Mouse (Mus musculus): ENCODE data around the gene Lman2.

Gene Lman2

DNA sequence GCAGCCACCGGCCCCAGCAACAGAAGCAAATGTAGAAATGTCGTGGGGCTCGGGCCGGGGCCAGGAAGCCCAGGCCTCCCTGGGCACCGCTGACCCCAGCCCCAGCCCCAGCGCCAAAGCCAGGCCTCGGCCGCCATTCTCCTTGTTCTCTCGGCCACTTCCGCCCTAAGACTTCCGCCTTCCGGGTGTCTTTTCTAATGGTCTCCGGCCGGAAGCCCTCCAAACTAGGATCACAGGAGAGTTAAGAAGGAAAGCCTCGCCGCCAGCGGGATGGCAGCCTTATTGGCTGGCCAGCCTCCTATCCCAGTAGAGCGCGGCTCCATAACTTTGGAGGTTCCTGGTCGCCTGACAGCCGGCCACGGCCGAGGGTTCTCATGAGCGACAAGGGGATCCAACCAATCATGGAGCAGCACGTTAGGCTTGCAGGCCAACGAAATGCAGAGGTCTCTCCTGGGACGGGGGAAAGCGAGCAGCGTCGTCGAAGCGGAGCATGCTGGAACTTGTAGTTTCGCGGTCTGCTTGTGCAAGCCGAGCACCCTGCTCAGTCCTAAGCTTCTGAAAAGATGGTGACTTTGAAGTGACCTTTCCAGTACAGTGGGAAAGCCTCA, at the start of gene Lman2:
Gene Lman2, minus strand, starts transcription at position 331 of the 608 bp plus-strand sequence.
- peak; percentile 97 for DNase-seq (ENCODE audit: low spot score)

DNA sequence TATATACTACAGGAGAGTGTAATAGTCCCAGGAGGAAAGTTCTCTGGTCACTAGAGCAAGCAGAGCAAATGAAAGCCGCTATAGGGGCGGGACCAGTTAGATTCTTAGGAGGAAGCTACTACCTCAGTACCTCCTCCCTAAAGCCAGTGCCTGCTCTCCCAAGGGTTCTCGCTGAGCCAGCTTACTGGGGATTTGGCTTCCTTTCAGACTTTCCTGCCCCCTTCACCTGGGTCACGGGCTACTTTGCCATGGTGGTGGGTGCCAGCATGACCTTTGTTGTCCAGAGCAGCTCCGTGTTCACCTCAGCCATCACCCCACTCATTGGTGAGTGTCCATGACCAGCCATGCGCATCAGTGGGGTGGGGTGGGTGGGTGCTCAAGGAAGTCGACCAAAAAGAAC, 49.2 kb upstream of the Lman2 start:
- no peak for DNase-seq (ENCODE audit: low spot score)

DNA sequence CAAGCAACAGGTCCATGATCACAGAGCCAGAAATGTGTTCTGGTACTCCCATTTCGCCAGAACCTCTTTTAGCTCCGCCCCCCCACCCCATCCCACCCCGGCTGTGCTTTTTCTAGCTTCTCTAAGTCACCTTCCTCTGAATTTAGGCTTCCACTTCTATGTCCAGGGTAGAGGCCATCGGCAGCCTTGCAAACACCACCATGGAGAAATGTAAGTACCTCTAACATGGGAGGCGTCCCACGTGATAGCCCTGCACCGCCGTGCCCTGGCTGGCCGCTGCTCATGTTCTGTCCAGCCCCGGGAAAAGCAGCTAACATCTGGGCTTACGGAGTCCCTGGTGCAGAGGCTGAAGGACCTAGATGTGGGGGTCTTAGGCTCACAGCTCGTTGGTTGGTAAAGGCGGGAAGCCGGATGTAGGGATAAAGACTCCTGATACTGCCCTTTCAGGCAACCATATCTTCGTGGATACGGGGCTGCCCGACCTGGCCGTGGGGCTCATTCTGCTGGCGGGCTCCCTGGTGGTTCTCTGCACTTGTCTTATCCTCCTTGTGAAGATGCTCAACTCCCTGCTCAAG, 46.0 kb upstream of the Lman2 start:
- no peak for DNase-seq (ENCODE audit: low spot score)

DNA sequence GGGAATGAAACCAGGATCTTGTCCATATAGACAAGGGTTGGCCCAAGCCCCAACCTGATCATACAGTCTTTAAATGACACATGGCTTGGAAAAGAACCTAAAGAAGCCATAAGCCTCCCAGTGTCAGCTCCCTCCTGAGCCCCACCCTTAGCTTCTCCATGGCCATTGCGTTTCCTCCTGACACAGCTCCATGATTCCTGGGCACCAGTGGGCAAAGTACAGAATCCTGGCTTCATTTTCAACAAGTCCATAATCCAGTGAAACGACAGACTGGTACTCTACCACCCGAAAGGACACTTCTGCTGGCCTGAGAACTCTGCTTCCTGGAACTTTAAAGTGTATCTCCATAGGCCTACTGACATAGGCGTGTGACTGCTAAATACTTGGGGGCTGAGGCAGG, 44.8 kb upstream of the Lman2 start:
- no peak for DNase-seq (ENCODE audit: low spot score)

GRCm38 (mm10) chr13:55405783-55406390, 43.3 kb upstream of the Lman2 start:
- no peak for DNase-seq (ENCODE audit: low spot score)

DNA sequence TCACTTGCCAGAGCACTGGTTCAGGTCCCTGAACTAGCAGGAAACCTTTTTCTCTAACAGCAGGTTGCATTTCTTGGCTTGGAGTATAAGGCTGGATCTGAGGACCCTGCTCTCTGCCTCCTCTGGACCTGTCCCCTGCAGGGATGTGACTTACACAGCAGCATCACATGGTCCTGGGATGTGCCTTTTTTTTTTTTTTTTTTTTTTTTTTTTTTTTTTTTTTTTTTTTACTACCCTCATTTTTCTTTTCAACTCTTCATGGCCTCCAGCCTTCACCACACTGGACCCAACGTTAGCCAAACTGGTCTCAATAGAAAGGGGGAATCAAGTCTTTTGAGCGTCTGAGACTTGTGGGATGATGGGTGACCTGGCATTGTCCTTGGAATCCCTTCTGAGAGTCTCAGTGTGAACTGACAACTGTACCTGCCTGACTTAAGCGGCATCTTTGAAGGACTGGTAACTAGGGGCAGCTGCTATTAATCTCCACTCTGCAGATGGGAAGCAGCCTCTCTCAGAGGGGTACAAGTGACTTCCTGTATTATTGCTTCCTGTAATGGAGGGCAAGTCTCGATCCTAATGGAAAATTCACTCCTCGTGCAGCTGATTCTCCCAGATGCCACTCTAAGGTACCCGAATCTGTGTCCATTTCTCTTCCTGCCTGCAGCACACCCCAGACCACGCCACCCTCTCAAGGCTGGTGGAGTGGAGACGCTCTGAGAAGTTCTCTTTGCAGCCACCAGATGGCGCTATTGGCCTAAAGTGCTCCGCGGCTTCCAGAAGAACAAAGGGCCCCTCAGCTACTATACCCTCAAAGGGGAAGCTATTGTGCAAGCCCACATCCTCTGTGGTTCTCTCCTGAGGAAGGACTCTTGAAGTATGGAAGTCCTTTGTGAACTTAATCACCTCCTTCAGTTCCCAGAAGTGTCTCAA, 42.5 kb upstream of the Lman2 start:
- DNase-seq (ENCODE audit: low spot score) = peak; percentile 95

GRCm38 (mm10) chr13:55403935-55404852, 41.6 kb upstream of the Lman2 start:
- DNase-seq (ENCODE audit: low spot score) = no peak

- no peak for DNase-seq (ENCODE audit: low spot score)
Observed at GRCm38 (mm10) chr13:55403266-55403665, 40.7 kb upstream of the Lman2 start.

DNA sequence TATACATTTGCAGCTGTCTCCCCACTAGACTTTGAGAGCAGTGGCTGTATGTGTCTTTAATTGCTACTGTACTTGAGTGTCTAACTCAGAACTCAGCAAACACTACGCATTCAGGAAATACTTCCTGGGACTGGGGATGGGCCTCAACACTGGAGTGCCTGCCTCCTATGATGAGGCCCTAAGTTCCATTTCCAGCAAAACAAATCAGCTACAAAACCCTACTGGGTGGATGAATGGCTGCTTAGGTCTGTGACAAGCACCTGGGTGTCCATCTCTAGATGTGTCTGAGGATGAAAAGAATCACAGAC, 37.4 kb upstream of the Lman2 start:
- DNase-seq (ENCODE audit: low spot score) = no peak

DNA sequence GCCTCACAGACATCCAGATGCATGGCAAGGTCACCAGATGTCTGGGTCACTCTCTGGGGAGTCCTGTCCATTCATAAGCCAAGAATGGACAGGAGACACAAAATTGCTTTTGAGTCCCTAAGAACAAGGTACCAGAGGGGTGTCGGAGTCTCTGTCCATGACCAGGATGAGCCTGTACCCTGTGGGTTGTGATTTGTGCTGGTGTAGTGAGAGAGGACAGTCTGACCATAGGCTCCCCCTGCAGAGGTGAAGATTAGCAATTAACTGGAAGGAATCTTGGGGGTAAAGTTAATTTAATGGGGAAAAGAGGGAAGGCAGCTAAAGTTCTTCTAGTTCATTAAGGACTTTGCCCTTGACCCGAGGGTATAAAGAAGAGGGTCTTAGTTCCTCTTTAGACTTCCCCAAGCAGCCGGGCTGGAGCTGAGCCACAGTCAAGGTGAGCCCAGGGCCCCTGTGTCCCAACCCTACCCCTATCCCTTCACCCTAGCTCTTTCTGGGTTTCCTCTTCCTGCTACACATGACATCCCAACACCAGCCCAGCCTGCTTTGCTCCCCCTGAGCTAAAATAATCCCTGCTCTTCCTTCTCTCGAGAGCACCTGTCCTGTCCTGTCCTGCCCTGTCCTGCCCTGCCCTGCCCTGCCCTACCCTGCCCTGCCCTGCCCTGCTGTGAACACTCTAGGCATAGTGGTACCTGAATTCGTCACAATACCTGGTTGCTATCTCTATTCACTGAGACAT, 36.9 kb upstream of the Lman2 start:
- DNase-seq (ENCODE audit: low spot score) = no peak

GRCm38 (mm10) chr13:55398088-55398487, 35.5 kb upstream of the Lman2 start, which contains the start of gene Slc34a1:
Gene Slc34a1 (plus strand): TSS chr13:55398187.
- DNase-seq (ENCODE audit: low spot score) = no peak

GRCm38 (mm10) chr13:55392933-55393332, 30.4 kb upstream of the Lman2 start:
- no peak for DNase-seq (ENCODE audit: low spot score)

DNA sequence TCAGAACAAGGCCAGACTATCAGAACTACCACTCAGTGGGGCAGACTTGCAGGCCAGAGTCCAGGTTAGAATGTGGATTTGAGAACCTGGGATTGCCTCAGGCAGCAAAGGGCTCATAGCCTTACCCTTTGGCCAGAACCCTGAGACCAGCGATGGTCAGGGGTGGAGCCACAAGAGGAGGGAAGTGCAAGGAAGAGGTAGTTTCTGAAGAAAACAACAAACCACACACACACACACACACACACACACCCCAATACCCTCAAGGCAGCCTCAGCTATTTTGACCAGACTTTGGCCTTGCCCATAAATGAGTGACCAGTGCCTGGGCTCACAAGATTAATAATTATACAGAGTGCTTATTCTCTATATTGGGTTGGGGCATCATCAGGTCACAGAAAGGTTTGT, 29.0 kb upstream of the Lman2 start:
- no peak for DNase-seq (ENCODE audit: low spot score)

DNA sequence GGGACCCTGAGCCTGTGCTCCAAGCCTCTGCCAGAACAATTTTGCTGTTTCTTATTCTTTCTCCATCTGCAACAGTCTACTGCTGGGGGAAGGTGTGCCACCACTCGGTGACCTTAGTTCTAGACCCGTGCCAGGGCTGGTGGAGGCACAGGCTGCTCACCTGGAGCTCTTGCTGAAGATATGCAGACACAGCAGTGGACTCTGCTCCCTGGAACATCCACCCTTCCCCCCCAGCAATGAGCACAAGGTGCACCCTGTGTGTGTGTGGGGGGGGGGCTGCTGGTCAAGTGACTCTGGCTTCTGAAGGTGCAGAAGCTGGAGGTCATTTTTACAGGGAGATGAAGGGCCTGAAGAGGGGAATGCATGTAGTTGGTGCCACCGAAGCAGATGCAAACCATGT, 28.1 kb upstream of the Lman2 start:
- no peak for DNase-seq (ENCODE audit: low spot score)

DNA sequence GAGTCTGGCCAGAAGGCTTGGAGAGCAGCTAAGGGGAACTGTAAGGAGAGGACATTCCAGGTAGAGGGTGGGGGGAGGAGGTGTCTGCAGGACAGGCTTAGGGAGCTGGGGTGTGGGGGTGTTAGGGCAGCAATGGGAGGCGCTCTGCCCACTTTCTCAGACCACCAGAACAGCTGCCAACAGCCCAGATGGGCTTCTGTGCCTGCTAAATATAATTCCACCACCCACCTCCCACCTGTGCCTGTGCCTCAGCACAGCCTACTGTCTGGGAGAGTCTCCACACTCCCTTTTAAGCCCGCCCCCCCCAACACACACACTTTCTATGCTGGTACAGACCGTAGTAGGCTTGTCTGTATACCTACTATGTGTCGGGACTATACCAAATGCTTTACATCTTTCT, 19.2 kb upstream of the Lman2 start:
- DNase-seq (ENCODE audit: low spot score) = no peak

DNA sequence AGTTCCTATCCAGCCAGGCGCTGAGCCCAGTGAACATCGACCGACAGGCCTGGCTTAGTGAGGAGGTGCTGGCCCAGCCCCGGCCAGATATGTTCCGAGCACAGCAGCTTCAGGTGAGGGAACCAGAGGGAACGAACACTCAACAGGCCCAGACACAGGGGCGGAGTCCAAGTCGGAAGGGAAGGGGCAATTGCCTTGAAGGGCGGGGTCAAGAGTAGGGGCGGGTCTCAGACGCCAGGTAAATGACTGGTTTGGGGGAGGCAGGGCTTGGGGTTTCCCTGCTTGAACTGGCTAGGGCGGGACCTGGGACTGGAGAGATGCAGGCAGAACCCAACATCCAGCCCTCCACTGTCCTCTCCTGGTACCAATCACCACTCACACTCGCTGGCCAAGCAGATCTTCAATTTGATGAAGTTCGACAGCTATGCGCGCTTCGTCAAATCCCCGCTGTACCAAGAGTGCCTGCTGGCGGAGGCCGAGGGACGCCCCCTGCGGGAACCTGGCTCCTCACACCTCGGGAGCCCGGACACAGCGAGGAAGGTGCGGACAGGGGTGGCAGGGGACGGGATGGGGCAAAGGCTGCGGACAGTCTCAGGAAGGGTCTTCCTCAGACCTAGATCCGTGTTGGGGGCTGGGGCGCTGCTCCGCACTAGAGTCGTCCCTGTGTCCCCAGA, 16.5 kb upstream of the Lman2 start:
- DNase-seq (ENCODE audit: low spot score) = peak; percentile 37

GRCm38 (mm10) chr13:55375877-55376276, 13.3 kb upstream of the Lman2 start:
- no peak for DNase-seq (ENCODE audit: low spot score)

GRCm38 (mm10) chr13:55374206-55374924, 11.8 kb upstream of the Lman2 start:
- no peak for DNase-seq (ENCODE audit: low spot score)

DNA sequence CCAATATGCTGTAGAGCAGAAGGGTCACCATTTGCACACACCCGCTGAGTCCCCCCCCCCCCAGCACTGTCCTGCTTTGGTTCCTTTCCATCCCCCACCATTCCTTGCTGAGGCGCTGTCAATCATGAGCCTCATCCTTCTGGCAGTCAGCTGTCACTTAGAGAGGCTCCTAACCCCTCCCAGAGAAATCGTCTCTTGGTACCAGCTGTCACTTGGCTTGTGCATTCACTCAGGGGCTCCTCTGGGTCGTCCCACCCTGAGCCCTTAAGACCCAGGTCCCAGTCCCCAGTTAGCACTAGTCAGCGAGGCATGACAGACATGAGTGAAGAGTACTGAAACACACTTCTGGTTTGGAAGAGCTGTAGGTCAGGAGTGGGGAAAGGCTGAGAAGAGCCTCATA, 9.2 kb upstream of the Lman2 start:
- DNase-seq (ENCODE audit: low spot score) = peak; percentile 10

Measured in retina, embryonic 14.5 days (tissue).